Mouse (Mus musculus) cortical plate, adult 2 months (tissue): ENCODE measurements at regions not wholly inside any gene's neighbourhood (a gene's known extent, or its start where the extent isn't known, plus 50 kb on each side); places are given as distances from the start of the nearest gene placed in this dataset.

Experiments used
- H3K27ac ChIP-seq: fragments of 200-500 bp; 2 replicates; pipeline ENCODE4 v1.5.1; 2012; ENCODE audit warnings: low read length, control low read depth, inconsistent platforms; ENCODE audit not compliant: insufficient read depth
- H3K4me1 ChIP-seq: fragments of 200-500 bp; 2 replicates; pipeline ENCODE4 v1.6.1; 2011; ENCODE audit warnings: low read length; ENCODE audit not compliant: control insufficient read depth, insufficient read depth
- H3K4me3 ChIP-seq: fragments of 200-500 bp; 2 replicates; pipeline ENCODE4 v1.5.1; 2011; ENCODE audit warnings: mild to moderate bottlenecking, low read length, control low read depth; ENCODE audit not compliant: insufficient read depth
- CTCF ChIP-seq: fragments of 200-500 bp; IDR thresholded peaks from 2 replicates; pipeline ENCODE4 v1.5.1; 2011; ENCODE audit warnings: mild to moderate bottlenecking, control low read depth, low read length; ENCODE audit not compliant: insufficient read depth; ENCODE audit errors: extremely low read depth
- POLR2A ChIP-seq: fragments of 200-500 bp; IDR thresholded peaks from 2 replicates; pipeline ENCODE4 v1.6.1; 2011; ENCODE audit warnings: mild to moderate bottlenecking, low read length, control low read depth; ENCODE audit not compliant: insufficient read depth; ENCODE audit errors: extremely low read depth

GRCm38 (mm10) chr5:106392213-106392612 lies 65.8 kb downstream of the Barhl2 start:
- no peak overlapping the region for H3K4me3 ChIP-seq
- H3K4me1 ChIP-seq, result no peaks in the 10 kb centered on the region
- TF ChIP-seq POLR2A (no peak), CTCF (no peak)
- no peak overlapping the region for H3K27ac ChIP-seq

GRCm38 (mm10) chr5:106386621-106387020 lies 71.3 kb downstream of the Barhl2 start:
- Histone ChIP-seq H3K4me1 (no peaks in the 10 kb centered on the region), H3K4me3 (no peak overlapping the region), H3K27ac (no peak overlapping the region)
- TF ChIP-seq CTCF (no peak), POLR2A (no peak)

- Histone ChIP-seq H3K4me1 (no peaks in the 10 kb centered on the region), H3K4me3 (no peak overlapping the region), H3K27ac (no peak overlapping the region)
- no peak for TF ChIP-seq POLR2A
- TF ChIP-seq CTCF, result no peak
Measured at GRCm38 (mm10) chr5:106385838-106386237, 72.1 kb downstream of the Barhl2 start.

GRCm38 (mm10) chr5:106385219-106385618 lies 72.7 kb downstream of the Barhl2 start:
- Histone ChIP-seq H3K27ac (no peak overlapping the region), H3K4me3 (no peak overlapping the region), H3K4me1 (no peaks in the 10 kb centered on the region)
- TF ChIP-seq CTCF, result no peak
- TF ChIP-seq POLR2A, result no peak

- TF ChIP-seq POLR2A (no peak), CTCF (no peak)
- Histone ChIP-seq H3K27ac (no peak overlapping the region), H3K4me3 (no peak overlapping the region), H3K4me1 (no peaks in the 10 kb centered on the region)
Measured at GRCm38 (mm10) chr5:106384138-106384770, 73.7 kb downstream of the Barhl2 start.

GRCm38 (mm10) chr5:106381919-106382318 lies 76.0 kb downstream of the Barhl2 start:
- TF ChIP-seq CTCF (no peak), POLR2A (no peak)
- no peak overlapping the region for H3K27ac ChIP-seq
- no peak overlapping the region for H3K4me3 ChIP-seq
- H3K4me1 ChIP-seq, result no peaks in the 10 kb centered on the region

- no peak overlapping the region for H3K4me3 ChIP-seq
- no peak overlapping the region for H3K27ac ChIP-seq
- no peaks in the 10 kb centered on the region for H3K4me1 ChIP-seq
- no peak for TF ChIP-seq POLR2A
- no peak for TF ChIP-seq CTCF
Measured at GRCm38 (mm10) chr5:106380631-106381285, 77.2 kb downstream of the Barhl2 start.

GRCm38 (mm10) chr5:106376781-106377525 lies 81.0 kb downstream of the Barhl2 start:
- Histone ChIP-seq H3K27ac (no peak overlapping the region), H3K4me3 (no peak overlapping the region), H3K4me1 (no peaks in the 10 kb centered on the region)
- TF ChIP-seq POLR2A (no peak), CTCF (no peak)

- TF ChIP-seq CTCF (no peak), POLR2A (no peak)
- H3K27ac ChIP-seq, result no peak overlapping the region
Measured at GRCm38 (mm10) chr5:106367831-106368230, 90.1 kb downstream of the Barhl2 start.

More at GRCm38 (mm10) chr5:106367831-106368230, 90.1 kb downstream of the Barhl2 start:
- Histone ChIP-seq H3K4me3 (no peak overlapping the region), H3K4me1 (no peaks in the 10 kb centered on the region)
